Mouse (Mus musculus) layer of hippocampus, postnatal 14 days (tissue): Measurements from ENCODE around the gene Col5a2. TPM values are rescaled to one million over a fixed set of nuclear protein-coding genes. Genes with fewer than 3 reads are reported as not detected.
"Not testable (repeated sequence)": the region's sequence is repeated elsewhere in the genome, so short reads cannot be mapped to it uniquely, and the experiment has no call there.

ENCODE experiments used
- DNase-seq, 2 experiments: peaks; one replicate each; pipeline ENCODE4 v3.0.0; 2021 to 2022; ENCODE audit warnings: low spot score in 2 of 2, mixed read lengths in 1 of 2
- long read RNA-seq, 2 experiments: library from polyadenylated mRNA; stranded (forward); transcript quantifications; one replicate each; pipeline ENCODE4 v2.0.0; 2021
- total RNA-seq, 2 experiments: library from RNA; stranded (reverse); gene quantifications; 2 replicates each; pipeline ENCODE4 v1.2.3; 2021

Gene Col5a2
- 10 to 100 TPM; 10.2 to 13.1 TPM for total RNA-seq
- long read RNA-seq, experiment 1, partial matches to known transcripts = 4 of 5 reads
- long read RNA-seq, experiment 1, other reads (novel, unspliced or antisense) = 1 of 5 reads
- long read RNA-seq, experiment 2, full-length matches to known transcripts = 2 of 6 reads
- long read RNA-seq, experiment 2, partial matches to known transcripts = 2 of 6 reads
- long read RNA-seq, experiment 2, other reads (novel, unspliced or antisense) = 2 of 6 reads

DNA sequence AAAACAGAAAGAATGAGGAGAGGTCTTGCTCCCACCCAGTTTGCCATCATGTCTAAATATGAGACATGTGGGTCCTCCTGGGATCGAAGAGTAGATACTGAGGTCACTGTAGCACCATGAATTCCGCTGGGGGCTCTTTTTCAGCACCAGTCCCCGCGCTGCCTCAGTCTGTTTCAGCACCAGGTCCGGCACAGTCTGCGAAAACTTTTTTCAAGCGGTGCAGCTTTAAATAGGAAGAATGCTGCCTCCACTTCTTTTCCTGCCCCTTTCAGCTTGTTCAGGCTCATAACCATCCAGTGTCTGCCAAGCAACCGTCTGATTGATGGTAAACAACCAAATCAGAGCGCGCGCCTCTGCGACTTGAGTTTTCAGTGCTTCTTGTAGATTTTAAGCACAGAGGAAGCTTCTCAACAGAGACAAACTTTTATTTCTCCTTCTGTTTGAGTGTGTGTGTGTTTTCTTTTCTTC, at the start of gene Col5a2:
TSS of gene Col5a2 (minus strand) at position 418 of the 468 bp plus-strand sequence.
- peak; percentile 18 to 55 for DNase-seq

DNA sequence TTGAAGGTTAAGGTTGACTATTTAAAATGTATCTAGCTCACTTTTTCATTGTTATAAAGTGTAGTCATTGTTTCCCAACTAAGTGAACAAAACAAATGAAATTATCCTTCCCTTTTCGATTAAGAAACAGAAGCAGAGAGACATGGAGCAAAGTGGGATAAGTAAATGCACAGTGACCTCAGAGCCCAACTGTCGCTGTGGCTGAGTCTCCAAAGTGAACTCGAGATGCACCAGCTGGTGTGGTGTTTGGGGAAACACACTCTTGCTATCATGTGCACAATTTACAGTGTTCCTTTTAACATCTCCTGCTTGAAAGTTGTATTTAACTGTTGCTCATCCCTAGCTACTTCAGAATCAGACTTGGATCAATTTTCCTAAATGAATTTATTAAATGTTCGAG, 47.4 kb upstream of the Col5a2 start:
- no peak for DNase-seq

- no peak for DNase-seq
Observed at GRCm38 (mm10) chr1:45541888-45542287, 38.8 kb upstream of the Col5a2 start.

DNA sequence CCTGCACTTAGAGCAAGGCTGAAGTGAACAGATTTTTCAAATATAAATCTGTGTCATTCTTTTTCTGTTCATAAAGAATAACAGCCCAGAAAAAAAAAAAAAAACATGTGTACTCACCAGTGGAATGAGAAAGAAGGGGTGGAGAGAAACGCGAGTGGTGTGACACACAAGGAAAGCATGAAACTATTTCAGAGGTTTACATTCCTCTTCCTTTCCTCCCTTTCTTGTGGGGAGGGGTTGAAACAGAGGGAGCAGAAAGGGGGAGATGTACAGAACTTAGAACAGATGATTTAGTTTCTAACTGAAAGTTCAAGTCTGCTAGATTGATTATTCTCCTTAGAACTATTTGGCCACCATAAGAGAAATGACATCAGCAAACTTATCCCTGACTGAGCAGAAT, 38.1 kb upstream of the Col5a2 start:
- no peak for DNase-seq

DNA sequence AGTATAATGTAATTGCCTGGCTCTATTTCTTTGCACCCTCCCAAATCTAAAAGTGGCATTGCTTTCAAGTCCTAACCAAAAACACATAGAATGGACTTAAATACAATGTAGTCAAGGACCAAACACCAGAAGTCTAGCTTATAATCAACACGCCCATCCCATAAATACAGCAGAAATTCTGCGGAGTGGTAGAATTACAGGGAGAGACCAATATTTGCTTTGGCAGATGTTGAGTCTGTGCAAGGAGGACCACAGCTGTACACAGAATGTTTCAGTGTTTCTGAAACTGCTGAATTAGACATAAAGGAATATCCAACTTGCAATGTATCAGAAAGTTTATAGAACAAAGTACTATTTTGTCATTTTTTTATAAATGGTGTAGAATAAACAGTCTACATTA, 28.4 kb upstream of the Col5a2 start:
- no peak for DNase-seq

DNA sequence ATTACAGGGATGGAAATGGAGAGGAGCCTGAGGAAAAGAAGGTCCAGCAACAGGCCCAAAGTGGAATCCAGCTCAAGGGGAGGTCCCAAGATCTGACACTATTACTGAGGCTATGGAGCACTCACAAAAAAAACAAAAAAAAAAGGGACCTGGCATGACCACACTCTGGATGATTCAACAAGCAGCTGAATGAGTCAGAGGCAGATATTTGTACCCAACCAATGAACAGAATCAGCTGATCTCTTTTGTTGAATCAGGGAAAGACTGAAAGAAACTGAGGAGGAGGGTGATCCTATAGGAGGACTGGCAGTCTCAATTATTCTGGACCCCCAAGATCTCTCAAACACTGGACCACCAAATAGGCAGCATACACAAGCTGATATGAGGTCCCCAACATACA, 24.4 kb upstream of the Col5a2 start:
- DNase-seq = not testable (repeated sequence)

GRCm38 (mm10) chr1:45523601-45524000, 20.5 kb upstream of the Col5a2 start:
- DNase-seq = no peak

GRCm38 (mm10) chr1:45521486-45521885, 18.4 kb upstream of the Col5a2 start:
- no peak for DNase-seq

GRCm38 (mm10) chr1:45502241-45502741, 791 bp downstream of the Col5a2 start:
- DNase-seq = no peak

GRCm38 (mm10) chr1:45501437-45501836, 1.6 kb downstream of the Col5a2 start:
- no peak for DNase-seq

DNA sequence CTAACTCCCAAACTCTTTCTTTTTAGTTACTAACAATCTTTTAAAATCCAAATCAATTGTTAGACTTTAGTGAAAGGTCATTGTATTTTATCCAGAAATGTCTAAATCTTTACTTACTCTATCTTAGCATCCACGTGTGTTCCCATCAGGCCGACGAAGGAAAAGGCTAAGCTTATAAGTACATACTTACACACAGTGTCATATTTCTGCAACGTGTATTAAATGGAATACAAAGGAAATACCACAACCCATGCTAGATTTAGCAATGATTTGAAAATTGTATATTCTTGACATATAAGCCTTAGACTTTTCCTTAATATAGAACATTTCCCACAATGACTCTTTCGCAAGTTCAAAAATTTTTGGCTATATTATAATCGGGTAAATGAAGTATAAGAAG, 2.6 kb downstream of the Col5a2 start:
- no peak for DNase-seq

DNA sequence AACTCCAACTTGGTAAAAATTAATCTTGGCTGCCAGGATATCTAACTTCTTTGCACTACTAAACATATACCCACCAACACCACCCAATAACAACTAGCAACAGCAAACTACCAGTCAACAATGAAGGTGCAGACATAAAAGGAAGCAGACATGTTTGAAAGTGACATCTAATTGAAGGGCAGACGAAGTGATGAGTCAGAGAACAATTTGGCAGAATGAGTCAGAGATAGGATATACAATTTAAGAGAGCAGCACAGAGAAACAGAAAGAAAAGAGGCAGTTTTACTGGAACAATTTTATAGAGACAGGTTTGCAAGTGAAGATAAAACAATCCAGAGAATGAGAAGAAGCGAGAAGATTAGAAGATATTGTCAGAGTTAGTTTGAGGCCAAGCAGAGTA, 8.1 kb downstream of the Col5a2 start:
- DNase-seq = no peak

GRCm38 (mm10) chr1:45492130-45492723, 10.9 kb downstream of the Col5a2 start:
- DNase-seq = peak in 1 of 2 experiments; percentile 3

DNA sequence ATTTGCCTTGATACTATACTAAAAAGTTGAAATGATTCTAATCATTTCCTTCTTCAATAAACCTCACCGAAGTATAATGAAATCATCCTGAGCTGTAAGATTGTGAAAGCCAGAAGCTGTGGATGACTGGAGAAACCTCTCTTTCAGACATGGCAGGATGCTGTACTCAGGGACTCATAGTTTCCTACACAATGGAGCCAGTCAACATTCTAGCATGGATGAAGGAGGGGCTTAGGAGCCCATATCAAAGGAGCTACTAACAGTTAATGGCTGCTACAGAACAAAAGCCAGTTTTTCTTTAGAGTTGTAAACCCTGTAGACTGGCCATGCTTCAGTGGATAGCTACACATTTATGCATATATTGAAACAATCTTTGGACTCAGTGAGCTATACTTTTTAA, 12.6 kb downstream of the Col5a2 start:
- no peak for DNase-seq

GRCm38 (mm10) chr1:45488291-45488690, 14.8 kb downstream of the Col5a2 start:
- no peak for DNase-seq

- DNase-seq = no peak
Observed at GRCm38 (mm10) chr1:45483001-45483400, 20.1 kb downstream of the Col5a2 start.

- DNase-seq = no peak
Observed at GRCm38 (mm10) chr1:45481876-45482275, 21.2 kb downstream of the Col5a2 start.

DNA sequence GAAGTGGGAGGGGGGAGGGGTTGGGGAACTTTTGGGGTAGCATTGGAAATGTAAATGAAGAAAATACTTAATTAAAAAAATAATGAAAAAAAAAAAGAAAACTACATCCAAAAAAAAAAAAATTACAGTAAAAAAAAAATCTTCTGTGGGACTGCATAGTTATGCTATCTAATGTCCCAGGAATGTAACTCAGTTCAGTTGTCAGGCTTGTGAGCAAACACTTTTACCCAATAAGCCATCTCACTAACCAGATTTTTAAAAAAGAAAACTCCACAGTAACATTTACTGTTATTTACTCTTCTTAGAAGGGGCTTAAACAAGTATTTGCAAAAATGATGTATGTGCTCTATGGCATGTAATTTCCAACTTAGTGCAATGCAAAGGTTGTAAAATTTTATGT, 24.0 kb downstream of the Col5a2 start:
- DNase-seq = no peak

DNA sequence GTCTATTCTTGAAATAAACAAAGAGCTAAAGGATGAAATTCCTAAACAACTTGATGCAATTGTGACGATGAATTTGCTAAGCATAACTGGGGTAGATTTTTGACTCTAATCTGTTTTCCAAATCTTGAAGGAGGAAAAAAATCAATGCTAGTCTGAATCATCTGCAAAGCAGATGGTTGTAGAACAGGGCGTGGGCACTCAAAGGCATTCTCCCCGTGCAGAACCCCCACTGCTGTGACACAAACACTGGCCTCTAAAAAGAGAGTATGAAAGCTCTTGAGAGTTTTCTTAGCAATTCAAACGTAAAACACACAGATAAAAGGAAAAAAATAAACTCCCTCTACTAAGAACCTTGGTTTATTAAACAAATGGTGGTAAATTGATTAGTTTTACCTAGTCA, 30.3 kb downstream of the Col5a2 start:
- DNase-seq = peak in 1 of 2 experiments; percentile 51

- no peak for DNase-seq
Observed at GRCm38 (mm10) chr1:45460767-45461166, 42.3 kb downstream of the Col5a2 start.

DNA sequence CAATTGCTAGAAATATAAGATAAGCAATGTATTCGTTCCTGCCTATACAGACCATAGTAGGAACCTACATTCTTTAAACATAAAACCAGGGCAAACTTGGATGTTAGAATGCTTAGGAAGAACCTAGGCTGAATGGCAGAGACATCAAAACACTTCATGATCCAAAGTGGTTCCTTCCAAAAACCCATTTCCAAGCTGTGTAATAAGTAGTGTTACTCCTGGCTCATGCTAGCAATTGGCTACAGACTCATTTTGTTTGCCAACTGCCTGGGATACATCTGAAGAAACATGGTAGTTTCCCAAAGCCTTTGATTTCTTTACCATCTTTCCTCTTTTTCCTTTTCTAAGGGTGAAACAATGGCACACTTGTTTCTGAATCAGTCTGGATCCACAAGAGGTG, 47.3 kb downstream of the Col5a2 start:
- DNase-seq = no peak

GRCm38 (mm10) chr1:45448856-45449255, 54.2 kb downstream of the Col5a2 start:
- DNase-seq = no peak

GRCm38 (mm10) chr1:45431922-45432321, 71.2 kb downstream of the Col5a2 start:
- DNase-seq = peak; percentile 7 to 48
